Mouse (Mus musculus) subcutaneous adipose tissue, adult 2 months (tissue): ENCODE measurements around the gene Ralbp1. TPM values are rescaled to one million over a fixed set of nuclear protein-coding genes. Genes with fewer than 3 reads are reported as not detected.

Experiments used
- polyA plus RNA-seq: library from polyadenylated mRNA; depleted of rRNA; stranded (reverse); fragments of >200 nt; gene quantifications from 2 replicates; pipeline ENCODE4 v1.2.3, GENCODE M21; 2012; ENCODE audit warnings: low replicate concordance; rRNA removed

Gene Ralbp1
- polyA plus RNA-seq, result 34.2 and 40.3 TPM in 2 replicates

GRCm38 (mm10) chr17:65885697-65886529, at the start of gene Ralbp1:
Gene Ralbp1 (minus strand): TSS chr17:65885798.

Other genes with a start within 250 kb of the Ralbp1 start
- not detected in 2 replicates for gene Txndc2, start 243.6 kb downstream of the Ralbp1 start, polyA plus RNA-seq
- gene Rab31, start 113.0 kb downstream of the Ralbp1 start, polyA plus RNA-seq, result 30.4 and 58.6 TPM in 2 replicates
- gene Ppp4r1, start 103.2 kb downstream of the Ralbp1 start, polyA plus RNA-seq, result 40.4 and 58.5 TPM in 2 replicates
- 34.3 and 82.5 TPM in 2 replicates for gene Twsg1, start 65.4 kb upstream of the Ralbp1 start, polyA plus RNA-seq
- 6.6 and 8.6 TPM in 2 replicates for gene Ankrd12, start 191.3 kb upstream of the Ralbp1 start, polyA plus RNA-seq
- gene Ndufv2, start 215.8 kb upstream of the Ralbp1 start, polyA plus RNA-seq, result 48.2 and 59.1 TPM in 2 replicates
- 48.6 and 58.1 TPM in 2 replicates for gene Washc1, start 225.7 kb upstream of the Ralbp1 start, polyA plus RNA-seq
- 3.3 and 8.6 TPM in 2 replicates for gene Ddx11, start 237.7 kb upstream of the Ralbp1 start, polyA plus RNA-seq